Mouse (Mus musculus) adrenal gland, adult 8-10 months (tissue): Measurements from ENCODE around the gene Nfatc4. TPM values are rescaled to one million over a fixed set of nuclear protein-coding genes. Genes with fewer than 3 reads are reported as not detected.

Experiments used
- DNase-seq: peaks from one replicate; pipeline ENCODE4 v3.0.0; 2022
- total RNA-seq, 4 experiments: library from RNA; stranded (reverse); gene quantifications; 2 replicates each; pipeline ENCODE4 v1.2.4; 2022

The Nfatc4 gene
- total RNA-seq, 4 experiments from 2014 or later = 23.3 to 45.1 (median 31.1) TPM

- DNase-seq = no peak
Observed at GRCm38 (mm10) chr14:55854406-55855100, 31.6 kb downstream of the Nfatc4 start.

GRCm38 (mm10) chr14:55855101-55855561, 32.2 kb downstream of the Nfatc4 start:
- DNase-seq = no peak

- no peak for DNase-seq
Observed at GRCm38 (mm10) chr14:55857588-55857987, 34.6 kb downstream of the Nfatc4 start.

GRCm38 (mm10) chr14:55862186-55862585, 39.2 kb downstream of the Nfatc4 start:
- no peak for DNase-seq

- no peak for DNase-seq
Observed at GRCm38 (mm10) chr14:55862970-55863369, 40.0 kb downstream of the Nfatc4 start.

GRCm38 (mm10) chr14:55863773-55864172, 40.8 kb downstream of the Nfatc4 start:
- no peak for DNase-seq

GRCm38 (mm10) chr14:55866962-55867361, 44.0 kb downstream of the Nfatc4 start:
- DNase-seq = no peak

GRCm38 (mm10) chr14:55868230-55869026, 45.5 kb downstream of the Nfatc4 start:
- no peak for DNase-seq

- no peak for DNase-seq
Observed at GRCm38 (mm10) chr14:55869538-55869937, 46.6 kb downstream of the Nfatc4 start.

GRCm38 (mm10) chr14:55872039-55872438, 49.1 kb downstream of the Nfatc4 start:
- DNase-seq = no peak

GRCm38 (mm10) chr14:55872551-55872950, 49.6 kb downstream of the Nfatc4 start:
- DNase-seq = no peak

- no peak for DNase-seq
Observed at GRCm38 (mm10) chr14:55873242-55873713, 50.3 kb downstream of the Nfatc4 start.

- DNase-seq = peak; percentile 55
Observed at GRCm38 (mm10) chr14:55873714-55874683, 51.1 kb downstream of the Nfatc4 start.

GRCm38 (mm10) chr14:55877469-55878315, 54.7 kb downstream of the Nfatc4 start:
- DNase-seq = no peak

GRCm38 (mm10) chr14:55878316-55878940, 55.5 kb downstream of the Nfatc4 start:
- no peak for DNase-seq

GRCm38 (mm10) chr14:55879623-55880022, 56.7 kb downstream of the Nfatc4 start:
- peak; percentile 57 for DNase-seq

- no peak for DNase-seq
Observed at GRCm38 (mm10) chr14:55880982-55881381, 58.0 kb downstream of the Nfatc4 start.

- no peak for DNase-seq
Observed at GRCm38 (mm10) chr14:55882171-55882641, 59.3 kb downstream of the Nfatc4 start.

GRCm38 (mm10) chr14:55883149-55883661, 60.3 kb downstream of the Nfatc4 start:
- DNase-seq = no peak
